Mouse (Mus musculus) embryo, embryonic 10.5 days (tissue): Measurements from ENCODE around the gene Jmjd8.
A peak's percentile ranks its signal among the peaks of the same experiment; 100 is the strongest.

Experiments
- DNase-seq: peaks from one replicate; pipeline ENCODE4 v3.0.0-alpha.2; 2015; ENCODE audit warnings: low spot score

The Jmjd8 gene

DNA sequence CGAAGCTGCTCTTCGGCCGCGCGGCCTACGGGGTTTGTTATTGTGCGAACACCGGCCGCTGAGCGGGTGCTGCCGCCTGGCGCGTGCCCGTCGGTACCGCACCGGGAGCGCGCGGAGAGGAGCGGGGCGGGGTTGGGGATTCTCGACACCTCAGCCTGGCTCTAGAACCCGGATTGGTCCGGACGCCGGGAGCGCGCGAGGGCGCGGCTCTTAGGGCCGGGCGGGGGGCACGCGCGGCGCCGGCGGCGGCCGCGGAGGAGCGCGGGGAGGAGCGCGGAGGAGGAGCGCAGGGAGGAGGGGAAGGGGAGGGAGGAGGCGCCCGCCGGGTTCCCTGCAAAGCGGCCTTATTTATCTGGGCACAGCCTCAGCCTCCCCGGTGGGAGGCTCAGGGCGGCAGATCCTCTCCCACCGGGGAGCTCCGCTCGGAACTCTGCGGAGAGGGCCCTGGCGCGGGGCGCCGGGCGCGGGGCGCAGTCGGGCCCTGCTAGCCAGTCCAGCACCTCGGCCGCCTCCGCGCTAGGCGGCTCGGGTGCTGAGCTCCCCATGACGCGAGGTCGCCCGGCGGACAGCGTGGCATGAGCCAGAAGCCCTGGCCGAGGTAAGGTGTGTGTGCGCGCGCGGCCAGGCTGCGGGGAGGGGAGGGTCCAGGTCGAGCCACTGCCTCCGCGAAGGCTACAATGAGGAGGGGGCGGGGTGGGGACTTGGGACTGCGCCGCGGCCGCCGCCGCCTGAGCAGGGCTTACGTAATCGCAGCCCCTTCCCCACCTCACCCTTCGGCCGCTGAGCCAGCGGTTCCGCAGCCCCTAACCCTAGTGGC, 19.7 kb upstream of the Jmjd8 start, which contains the start of gene Fbxl16:
Fbxl16 (plus strand) TSS at position 297 of the 817 bp plus-strand sequence.
- DNase-seq = peak; percentile 90

DNA sequence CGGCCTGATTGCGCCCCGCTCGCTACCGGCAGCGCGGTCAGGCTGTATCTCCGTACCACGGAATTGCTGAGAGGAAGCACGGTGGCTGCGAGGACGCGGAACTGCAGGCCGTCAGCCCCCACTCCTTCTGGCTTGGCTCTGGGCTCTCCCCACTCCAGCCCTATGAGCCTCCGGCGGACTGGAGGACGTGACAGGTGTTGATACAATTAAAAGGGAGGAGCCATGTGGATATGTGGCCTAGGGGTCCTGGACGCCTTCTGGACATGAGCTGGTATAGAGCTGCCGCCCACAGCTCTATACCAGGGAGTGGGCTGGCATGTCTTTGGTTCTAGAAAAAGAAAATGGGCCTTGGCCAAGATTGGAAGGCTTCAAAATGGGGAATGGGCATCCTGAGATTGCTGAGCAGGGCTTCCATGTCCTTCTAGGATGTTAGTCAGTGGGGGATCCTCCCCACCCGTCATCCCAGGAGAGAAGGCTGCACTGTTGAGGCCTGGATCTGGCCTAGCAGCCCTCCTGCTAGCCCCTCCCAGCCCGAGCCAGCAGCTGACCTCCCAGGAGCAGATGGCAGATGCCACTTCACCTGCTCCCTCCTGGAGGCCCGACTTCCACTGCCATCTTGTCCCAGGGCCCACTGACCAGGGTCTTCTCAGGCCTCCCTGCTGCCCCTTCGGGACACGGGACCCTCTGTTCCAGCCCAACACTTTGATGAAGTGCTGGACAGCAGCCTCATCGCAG, 18.9 kb upstream of the Jmjd8 start:
- peak; percentile 46 for DNase-seq

DNA sequence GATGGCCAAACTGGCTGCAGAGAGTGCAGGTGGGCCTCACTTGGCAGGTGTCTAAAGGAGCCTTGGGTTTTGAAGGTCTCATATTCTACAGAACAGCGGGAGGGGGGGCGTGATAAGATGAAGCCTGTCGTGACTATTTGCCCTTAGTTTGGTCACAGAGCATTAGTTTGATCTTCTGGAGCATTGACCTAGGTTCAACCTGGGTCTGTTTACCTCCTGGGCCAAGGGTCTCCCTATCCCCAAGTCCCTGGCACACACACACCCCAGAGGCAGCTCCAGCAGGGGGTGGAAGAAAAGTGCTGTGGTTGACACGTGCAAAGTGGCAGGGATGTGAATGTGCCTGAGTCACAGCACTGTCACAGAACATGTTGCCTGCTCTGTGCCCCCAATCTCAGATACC, 17.8 kb upstream of the Jmjd8 start:
- no peak for DNase-seq

DNA sequence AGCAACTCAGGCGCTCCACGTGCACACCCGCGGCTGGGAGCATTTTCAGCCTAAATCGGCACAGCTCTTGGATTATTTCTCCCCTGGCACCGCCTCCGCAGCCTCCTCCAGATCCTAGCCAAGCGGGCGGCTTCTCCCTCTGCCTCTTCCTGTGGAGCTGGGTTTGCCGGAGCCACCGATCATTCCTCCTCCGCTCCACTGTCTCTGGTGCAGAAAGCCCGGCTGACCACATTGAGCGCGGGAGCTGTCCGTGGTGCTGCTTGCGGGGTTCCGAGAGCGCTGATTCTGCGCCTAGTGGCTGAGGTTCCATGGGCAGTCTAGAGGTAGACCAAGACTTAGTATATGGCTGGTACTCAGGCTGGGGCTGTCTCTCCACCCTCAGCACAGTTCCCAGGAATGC, 15.2 kb upstream of the Jmjd8 start:
- DNase-seq = peak; percentile 90

DNA sequence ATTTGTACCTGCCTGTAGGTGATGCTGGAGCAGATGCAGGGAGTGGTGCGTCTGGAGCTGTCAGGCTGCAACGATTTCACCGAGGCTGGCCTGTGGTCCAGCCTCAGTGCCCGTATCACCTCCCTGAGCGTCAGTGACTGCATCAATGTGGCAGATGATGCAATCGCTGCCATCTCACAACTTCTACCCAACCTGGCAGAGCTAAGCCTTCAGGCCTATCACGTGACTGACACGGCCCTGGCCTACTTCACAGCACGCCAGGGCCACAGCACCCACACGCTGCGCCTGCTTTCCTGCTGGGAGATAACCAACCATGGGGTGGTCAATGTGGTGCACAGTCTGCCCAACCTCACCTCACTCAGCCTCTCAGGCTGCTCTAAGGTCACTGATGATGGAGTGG, 11.0 kb upstream of the Jmjd8 start:
- DNase-seq = no peak

DNA sequence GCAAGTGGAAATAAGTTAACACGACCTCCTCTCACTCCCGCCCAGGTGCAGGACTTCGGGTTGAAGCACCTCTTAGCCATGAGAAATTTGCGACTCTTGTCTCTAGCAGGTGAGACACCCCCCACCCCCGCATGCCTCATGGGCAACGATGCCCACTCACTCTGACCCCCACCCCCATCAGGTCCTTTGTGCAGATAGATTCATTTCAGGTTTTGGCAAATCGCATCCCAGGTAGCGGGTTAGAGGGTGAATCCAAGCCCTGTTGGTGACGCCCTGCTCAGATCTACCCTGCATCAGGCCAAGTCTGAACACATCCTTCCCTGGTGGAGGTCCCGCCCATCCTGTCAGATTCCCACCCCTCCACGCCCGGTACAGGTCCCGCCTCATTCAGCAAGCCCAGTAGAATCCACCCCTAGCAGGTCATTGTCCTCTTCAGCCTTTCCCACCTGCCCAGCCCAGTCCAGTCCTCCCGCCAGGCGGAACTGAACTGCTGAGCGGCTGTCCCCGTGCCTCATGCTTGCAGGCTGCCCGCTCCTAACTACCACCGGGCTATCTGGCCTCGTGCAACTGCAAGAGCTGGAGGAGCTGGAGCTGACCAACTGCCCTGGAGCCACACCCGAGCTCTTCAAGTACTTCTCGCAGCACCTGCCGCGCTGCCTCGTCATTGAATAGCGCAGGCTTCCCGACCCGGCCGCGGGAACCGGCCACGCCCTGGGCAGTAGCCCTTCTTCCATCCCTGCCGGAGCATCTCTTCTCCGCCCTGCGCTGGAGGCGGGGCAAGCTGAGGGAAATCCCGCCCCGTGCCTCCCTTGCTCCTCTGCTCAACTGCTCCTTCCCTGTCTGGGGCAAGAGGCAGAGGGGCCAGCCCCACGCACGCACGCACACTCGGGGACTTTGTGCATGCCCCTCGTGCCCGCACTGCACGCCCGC, 9.6 kb upstream of the Jmjd8 start:
- no peak for DNase-seq

DNA sequence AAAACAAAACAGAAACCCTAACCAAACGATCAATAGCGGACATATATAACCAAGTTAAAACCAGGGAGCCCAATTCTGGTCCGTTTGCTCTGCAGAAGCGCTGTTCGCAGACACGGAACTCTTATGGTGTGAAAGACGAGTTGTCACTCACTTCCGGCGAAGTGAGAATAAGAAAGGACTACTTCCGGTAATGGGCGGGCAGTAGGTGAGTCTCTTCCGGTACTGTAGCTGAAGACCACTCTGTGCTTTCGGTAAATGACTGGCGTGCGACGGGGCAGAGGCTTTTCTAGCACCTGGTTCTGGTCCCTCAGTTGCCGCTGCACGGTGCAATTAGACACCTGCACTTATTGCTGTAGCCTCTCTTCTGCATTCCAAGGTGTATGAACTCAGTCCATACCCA, 5.2 kb upstream of the Jmjd8 start, which contains the start of gene Wdr24:
Wdr24 (plus strand) TSS at position 176 of the 400 bp plus-strand sequence.
- peak; percentile 95 for DNase-seq

DNA sequence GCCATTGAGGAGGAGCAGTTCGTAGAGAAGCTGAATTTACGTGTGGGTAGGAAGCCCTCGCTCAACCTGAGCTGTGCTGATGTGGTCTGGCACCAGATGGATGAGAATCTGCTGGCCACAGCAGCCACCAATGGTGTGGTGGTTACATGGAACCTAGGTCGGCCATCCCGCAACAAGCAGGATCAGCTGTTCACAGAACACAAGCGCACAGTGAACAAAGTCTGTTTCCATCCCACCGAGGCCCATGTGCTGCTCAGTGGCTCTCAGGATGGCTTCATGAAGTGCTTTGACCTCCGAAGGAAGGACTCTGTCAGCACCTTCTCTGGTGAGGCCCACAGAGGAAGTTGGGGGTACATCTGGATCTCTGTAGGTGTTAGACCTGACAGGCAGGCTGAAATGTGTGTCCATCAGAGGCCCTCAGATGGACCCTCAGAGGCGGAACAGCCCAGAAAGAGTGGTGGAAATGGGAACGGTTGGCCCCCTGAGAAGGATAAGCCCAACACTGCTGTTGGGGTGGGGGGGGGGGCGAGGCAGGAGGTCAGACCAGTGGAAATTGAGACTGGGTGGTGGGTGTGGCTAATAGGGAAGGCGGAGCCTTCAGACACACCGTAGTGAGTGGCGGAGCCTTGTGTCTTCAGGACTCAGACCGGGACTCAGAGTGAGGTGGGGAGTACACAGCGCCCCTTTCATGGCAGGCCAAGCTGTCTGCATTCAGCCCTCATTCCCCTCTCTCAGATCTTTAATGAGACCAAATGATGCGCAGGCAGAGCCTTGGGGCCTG, 4.1 kb upstream of the Jmjd8 start:
- no peak for DNase-seq

DNA sequence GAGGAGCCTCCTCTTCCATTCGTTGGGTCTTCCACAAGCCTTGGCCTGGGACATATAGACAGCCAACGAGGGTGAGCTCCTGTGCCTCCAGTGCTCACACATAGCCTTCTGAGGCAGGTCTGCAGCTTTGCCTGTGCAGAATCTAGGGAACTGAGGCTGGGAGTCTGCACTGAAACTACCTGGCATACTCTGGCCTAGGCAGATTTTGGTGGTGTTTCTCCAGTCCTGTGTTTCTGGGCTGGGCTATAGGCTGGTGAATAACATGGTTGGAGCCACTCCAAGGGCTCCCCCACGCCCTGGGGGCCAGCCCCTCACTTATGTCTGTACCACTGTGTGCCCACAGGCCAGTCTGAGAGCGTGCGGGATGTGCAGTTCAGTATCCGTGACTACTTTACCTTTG, 3.4 kb upstream of the Jmjd8 start:
- no peak for DNase-seq

DNA sequence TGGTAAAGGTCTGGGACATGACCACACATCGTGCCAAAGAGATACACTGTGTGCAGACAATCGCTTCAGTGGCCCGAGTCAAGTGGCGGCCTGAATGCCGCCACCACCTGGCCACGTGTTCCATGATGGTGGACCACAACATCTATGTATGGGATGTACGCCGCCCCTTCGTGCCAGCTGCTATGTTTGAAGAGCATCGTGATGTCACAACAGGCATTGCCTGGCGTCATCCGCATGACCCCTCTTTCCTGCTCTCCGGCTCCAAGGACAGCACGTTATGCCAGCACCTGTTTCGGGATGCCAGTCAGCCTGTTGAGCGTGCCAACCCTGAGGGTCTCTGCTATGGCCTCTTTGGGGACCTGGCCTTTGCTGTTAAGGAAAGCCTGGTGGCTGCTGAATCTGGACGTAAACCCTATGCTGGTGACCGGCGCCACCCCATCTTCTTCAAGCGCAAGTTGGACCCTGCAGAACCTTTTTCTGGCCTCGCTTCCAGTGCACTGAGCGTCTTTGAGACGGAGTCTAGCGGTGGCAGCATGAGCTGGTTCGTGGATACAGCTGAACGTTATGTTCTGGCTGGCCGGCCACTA, 2.6 kb upstream of the Jmjd8 start:
- DNase-seq = no peak

DNA sequence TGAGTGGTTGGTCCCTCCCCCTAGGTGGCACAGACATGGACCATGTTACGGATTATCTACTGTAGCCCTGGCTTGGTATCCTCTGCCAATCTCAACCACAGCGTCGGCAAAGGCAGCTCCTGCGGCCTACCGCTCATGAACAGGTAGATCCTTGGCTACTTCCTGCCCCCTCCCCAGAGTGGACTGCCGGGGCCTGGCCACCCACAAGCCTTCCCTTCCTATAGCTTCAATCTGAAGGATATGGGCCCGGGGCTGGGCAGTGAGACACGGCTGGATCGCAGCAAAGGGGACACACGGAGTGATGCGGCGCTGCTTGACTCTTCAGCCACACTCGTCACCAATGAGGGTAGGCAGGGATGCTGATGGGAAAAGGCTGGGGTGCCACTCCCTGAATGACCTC, 1.7 kb upstream of the Jmjd8 start:
- no peak for DNase-seq

DNA sequence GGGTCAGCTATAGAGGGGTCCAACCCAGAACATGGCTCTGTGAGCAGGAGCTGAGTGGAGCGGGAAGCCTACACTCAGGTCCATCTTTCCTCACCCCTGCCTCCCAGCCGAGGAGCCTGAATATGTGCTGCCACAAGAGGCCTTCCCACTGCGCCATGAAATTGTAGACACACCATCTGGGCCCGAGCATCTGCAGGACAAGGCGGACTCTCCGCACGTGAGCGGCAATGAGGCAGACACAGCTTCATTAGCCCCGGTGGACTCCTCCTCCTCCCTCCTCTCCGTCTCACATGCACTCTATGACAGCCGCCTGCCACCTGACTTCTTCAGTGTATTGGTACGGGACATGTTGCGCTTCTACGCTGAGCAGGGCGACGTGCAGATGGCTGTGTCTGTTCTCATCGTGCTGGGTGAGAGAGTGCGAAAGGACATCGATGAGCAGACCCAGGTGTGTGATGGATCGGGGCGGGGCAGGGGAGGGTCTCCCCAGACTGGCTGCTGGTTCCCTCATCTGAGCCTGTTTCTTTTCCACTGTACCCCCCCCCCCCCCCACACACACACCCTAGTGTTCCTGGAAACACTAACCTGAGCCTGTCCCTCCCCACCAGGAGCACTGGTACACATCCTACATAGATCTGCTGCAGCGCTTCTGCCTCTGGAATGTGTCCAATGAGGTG, 983 bp upstream of the Jmjd8 start:
- no peak for DNase-seq

DNA sequence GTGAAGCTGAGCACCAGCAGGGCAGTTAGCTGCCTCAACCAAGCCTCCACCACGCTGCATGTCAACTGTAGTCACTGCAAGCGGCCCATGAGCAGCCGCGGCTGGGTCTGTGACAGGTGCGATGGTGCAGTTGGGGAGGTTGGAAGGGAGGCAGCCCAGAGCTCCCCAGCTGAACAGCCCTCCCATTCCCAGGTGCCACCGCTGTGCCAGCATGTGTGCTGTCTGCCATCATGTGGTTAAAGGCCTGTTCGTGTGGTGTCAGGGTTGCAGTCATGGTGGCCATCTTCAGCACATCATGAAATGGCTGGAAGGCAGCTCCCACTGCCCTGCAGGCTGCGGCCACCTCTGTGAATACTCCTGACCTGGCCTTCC, 458 bp upstream of the Jmjd8 start:
- no peak for DNase-seq

DNA sequence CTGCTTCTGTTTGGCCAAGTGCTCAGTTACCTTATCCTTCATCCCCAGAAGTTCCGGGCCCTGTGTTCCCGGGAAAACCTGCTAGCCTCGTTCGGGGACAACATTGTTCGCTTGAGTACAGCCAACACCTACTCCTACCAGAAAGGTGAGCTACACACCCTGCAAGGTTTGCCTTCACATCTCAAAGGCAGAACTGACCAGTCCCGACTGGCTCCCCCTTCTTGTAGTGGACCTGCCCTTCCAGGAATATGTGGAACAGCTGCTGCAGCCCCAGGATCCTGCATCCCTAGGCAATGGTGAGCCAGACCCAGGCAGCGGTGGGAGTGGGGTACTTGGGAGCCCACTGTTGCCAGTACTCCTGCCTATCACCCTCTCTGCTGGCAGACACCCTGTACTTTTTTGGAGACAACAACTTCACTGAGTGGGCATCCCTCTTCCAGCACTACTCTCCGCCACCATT, 921 bp downstream of the Jmjd8 start:
- DNase-seq = no peak

DNA sequence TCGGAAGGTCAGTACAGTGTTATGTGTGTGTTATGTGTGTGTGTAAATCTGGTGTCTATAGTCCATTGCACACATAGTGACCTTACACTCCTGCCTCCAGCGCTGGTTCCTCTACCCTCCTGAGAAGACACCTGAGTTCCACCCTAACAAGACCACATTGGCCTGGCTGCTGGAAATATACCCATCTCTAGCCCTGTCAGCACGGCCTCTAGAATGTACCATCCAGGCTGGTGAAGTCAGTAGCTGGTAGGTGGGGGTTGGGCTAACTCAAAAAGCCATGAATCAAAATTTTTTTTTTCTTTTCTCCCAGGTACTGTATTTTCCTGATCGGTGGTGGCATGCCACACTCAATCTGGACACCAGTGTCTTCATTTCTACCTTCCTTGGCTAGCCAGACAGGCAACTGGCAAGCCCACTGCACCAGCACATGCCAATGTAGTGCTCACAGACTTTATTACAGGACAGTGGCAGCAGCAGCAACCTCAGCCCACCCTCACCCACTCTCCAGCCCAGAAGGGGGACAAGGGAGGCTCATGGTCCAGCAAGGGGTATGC, 1.6 kb downstream of the Jmjd8 start:
- DNase-seq = no peak

DNA sequence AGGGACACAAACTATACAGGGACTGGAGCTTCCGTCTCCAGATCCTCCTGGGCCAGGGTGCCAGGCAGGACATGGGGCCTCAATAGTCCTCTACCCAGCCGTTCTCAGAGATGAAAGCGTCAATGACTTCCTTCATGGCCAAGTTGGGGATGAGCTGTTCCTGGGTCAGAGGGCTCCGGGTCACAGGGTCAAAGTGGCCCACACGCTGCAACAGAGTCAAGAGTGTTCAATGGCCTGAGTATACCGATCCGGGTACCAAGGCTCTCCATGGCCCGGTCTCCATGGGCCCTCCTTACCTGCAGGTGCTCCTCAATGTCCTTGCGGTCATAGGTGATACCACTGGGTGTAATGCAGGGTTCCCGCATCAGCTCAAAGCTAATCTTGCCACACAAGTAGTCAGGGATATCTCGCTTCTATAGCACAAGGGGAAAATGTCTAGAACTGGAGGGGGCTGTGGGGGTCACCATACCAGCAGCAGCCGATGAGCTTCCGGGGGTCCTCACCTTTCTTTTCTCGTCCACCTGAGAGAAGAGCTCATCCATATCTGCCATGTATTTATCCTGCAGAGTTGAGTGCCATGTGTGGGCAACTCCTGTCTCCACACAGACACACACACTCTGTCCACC, 2.3 kb downstream of the Jmjd8 start:
- no peak for DNase-seq

DNA sequence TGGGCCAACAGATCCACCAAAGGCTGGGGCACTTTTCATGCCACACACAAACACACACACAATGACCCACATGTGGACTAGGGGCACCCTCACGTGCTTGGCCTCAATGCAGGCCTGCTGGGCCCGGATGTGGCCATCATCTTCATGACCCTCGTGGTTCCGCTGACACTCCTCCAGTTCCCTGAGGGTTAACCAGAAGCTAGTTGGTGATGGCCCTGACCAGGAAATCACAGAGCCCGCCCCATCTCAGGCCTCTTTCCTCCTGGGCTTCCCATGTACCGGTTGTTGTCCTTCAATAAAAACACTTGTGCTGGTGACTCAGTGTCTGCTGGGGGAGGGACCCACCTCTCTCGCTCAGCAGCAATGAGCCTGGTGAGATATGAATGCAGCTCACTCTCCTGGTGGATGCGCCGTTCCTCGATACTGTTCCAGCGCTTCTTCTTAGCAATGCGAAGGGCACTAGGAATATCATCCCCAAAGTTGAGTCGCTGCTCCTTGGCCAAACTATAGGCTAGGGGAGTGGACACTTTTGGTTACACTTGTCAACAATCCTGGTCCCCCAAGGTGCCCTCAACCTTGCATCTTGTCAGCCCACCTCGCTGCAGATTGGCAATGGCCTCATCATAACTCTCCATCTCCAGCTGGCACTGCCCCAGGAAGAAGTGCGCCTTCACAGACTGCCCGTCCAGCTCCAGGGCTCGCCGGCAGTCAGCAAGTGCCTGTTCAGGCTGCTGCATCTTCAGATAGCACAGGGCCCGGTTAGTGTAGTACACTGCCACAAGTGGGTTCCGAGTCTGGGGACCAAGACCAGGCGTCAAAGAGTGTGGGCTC, 3.0 kb downstream of the Jmjd8 start:
- DNase-seq = no peak

DNA sequence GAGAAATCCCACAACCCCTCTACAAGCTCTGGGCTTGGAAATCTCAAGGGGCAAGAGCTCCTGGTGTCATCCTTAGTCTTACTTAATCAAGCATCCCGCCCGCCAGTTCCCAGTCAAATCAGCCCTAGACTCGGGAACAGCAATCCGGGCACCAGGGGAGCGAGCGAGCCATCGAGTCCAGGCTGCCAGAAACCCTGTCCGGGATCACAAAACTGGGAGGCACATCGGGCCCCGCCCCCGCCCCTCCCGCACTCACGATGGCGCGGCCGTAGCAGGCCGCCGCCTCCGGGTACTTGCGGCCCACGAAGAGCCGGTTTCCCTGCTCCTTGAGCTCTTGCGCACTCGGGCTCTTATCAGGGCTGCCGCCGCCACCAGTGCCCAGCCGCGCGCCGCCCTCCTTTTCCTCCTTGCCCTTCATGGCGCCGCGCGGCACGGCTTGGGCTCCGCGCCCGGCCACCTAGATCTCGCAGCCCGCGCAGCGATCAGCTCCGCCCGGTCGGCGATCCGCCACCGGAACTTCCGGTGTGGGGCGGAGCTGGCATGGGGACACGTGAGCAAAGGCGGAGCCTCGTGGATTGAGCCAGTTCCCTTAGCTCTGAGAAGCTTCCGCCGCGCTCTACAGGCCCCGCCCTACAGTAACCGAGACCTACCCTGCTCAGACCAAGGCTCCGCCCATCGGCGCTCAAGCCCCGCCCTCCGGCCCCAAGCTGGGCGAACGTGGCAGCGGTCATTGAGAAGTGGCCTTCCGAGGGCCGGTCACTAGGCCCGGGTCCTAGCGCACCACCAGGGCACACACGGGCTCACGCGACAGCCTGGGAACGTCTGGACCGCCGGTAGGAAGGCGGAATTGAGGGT, 4.0 kb downstream of the Jmjd8 start:
- peak; percentile 100 for DNase-seq
